Mouse (Mus musculus): ENCODE results near the gene Arl3.

- TF ChIP-seq POLR2A (IDR thresholded peaks at IDR 0.05; ENCODE audit: borderline replicate concordance, insufficient read depth, low read length) (no peak), CTCF (IDR thresholded peaks at IDR 0.05; ENCODE audit: borderline replicate concordance, insufficient read depth, low read depth, low read length) (no peak)
These were observed 15.0 kb downstream of the Arl3 start for GRCm38 (mm10) chr19:46558009-46558408.

Measured in cerebellum, adult 2 months (tissue).